ENCODE assay signal across 28 mouse cellular contexts in the genomic region with DNA sequence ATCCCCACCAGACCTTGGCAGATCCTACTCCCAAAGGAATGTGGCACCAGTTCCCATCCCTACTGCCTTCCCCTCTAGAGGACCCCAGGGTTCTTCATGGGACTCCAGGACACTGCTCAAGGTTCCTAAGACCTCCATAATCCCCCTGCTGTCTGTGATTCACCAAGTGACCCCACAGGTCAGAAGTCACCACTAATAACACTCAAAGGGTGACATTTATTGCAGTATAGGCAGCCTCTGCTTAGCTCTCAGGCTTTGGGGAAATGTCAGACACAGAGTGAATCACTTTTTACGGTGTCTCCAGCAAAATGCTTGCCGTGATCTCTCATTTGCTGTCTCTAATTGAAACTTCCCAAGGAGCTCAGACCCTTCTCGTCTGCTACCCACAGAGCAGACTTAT.
"Had no signal": no experiment of that assay in that cellular context is flagged by ENCODE, and none has a peak within 500 bp of the region (broad histone marks: within the 10 kb centered on the region; RNA-seq: fewer than 3 reads in every experiment).

No protein-coding gene starts in this region.

- H3K27me3 ChIP-seq: liver, embryonic 12.5 days; liver, embryonic 13.5 days; liver, embryonic 15.5 days; lung, embryonic 15.5 days; midbrain, embryonic 13.5 days; midbrain, embryonic 15.5 days had no signal

- H3K36me3 ChIP-seq: limb, embryonic 10.5 days; limb, embryonic 12.5 days; limb, embryonic 13.5 days; limb, embryonic 15.5 days; liver, embryonic 12.5 days; liver, embryonic 13.5 days; liver, embryonic 15.5 days; lung, embryonic 15.5 days; midbrain, embryonic 10.5 days; midbrain, embryonic 12.5 days; midbrain, embryonic 13.5 days; midbrain, embryonic 15.5 days had no signal

- H3K4me3 ChIP-seq: left cerebral cortex, adult 2 months; limb, embryonic 10.5 days; limb, embryonic 12.5 days; limb, embryonic 13.5 days; limb, embryonic 15.5 days; liver, embryonic 12.5 days; liver, embryonic 13.5 days; liver, embryonic 15.5 days; lung, embryonic 15.5 days; megakaryocyte, embryonic 14.5 days; midbrain, embryonic 10.5 days; midbrain, embryonic 12.5 days; midbrain, embryonic 13.5 days; midbrain, embryonic 15.5 days; myocyte had no signal

- H3K27ac ChIP-seq: left cerebral cortex, adult 2 months; limb, embryonic 10.5 days; limb, embryonic 12.5 days; limb, embryonic 13.5 days; limb, embryonic 15.5 days; liver, embryonic 12.5 days; liver, embryonic 13.5 days; liver, embryonic 14.5 days; liver, embryonic 15.5 days; lung, embryonic 15.5 days; macrophage; midbrain, embryonic 10.5 days; midbrain, embryonic 12.5 days; midbrain, embryonic 13.5 days; midbrain, embryonic 15.5 days had no signal

- DNase-seq: left cerebral cortex, postnatal 4 days; liver; liver, embryonic 13.5 days; liver, postnatal 0 days; lung, adult 18-20 months; lung, adult 2 months; lung, embryonic 14.5 days; lung, postnatal 10 days; lung, postnatal 14 days; lung, postnatal 36 days; lung, postnatal 4 days; midbrain, embryonic 14.5 days had no signal

- H3K4me1 ChIP-seq: liver, embryonic 12.5 days; liver, embryonic 13.5 days; liver, embryonic 15.5 days; lung, embryonic 15.5 days; megakaryocyte, embryonic 14.5 days had no signal
